Mouse (Mus musculus) heart, postnatal 0 days (tissue): ENCODE measurements around the gene Nrn1.

ENCODE experiments used
- CTCF ChIP-seq: IDR thresholded peaks from 2 replicates; pipeline ENCODE4 v1.5.1; 2016; ENCODE audit warnings: antibody characterized with exemption, control low read depth, low read depth
- EP300 ChIP-seq: IDR thresholded peaks from 2 replicates; pipeline ENCODE4 v1.6.1; 2016; ENCODE audit warnings: antibody characterized with exemption, low read depth

DNA sequence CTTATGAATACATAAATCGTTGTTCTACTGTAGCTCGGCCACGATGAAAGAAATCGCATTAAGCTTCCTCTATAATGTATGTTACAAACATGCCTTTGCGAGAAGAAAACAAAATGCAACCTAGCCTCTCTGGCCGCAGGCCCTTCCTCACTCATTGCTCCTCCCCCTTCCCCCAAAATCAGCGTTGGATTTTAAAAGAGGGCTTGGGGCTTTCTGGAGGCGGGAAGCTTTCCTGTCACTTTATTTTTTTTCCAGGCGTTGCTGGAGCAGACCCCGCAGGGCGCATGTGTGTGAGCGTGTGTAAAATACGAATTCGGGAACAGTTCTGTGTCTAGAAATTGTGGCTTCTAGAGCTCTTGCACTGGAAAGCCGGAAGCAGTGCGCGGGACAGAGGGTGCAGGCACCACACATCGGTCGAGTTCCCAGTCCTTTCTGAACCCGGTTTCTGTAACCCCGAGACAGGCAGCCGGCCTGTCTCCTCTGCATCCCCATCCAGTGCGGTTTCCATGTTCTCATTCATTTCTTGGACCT, 2.9 kb downstream of the Nrn1 start:
- TF ChIP-seq CTCF (no peak), EP300 (no peak)
